Mouse (Mus musculus) adipocyte (in vitro differentiated cells): ENCODE results near the gene Asic1.

Experiments used
- DNase-seq: peaks from one replicate; pipeline ENCODE4 v3.0.0-alpha.2; 2016; ENCODE audit warnings: low spot score

Gene Asic1

DNA sequence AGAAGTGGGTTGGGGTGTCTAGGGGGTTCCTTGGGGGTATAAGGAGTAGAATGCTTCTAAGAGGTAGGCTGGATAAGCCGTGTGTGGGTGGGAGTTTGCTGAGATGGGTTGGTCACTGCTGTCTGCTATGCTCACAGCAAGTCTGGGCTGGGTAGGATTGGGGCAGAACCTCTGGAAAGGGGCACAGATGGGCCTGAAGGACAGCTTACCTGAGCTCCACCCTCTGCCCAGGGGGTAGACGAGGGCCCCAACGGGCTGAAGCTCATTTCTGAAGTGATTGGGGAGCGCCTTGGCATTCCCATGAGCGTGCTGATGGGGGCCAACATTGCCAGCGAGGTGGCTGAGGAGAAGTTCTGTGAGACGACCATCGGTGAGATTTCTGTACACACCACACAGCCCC, 49.7 kb downstream of the Asic1 start:
- DNase-seq = no peak

GRCm38 (mm10) chr15:99721921-99722743, 52.0 kb downstream of the Asic1 start:
- no peak for DNase-seq

- peak; percentile 29 for DNase-seq
Observed at GRCm38 (mm10) chr15:99723120-99723514, 52.9 kb downstream of the Asic1 start.

- peak; percentile 94 for DNase-seq
Observed at GRCm38 (mm10) chr15:99723515-99724291, 53.5 kb downstream of the Asic1 start.

- peak; percentile 89 for DNase-seq
Observed at GRCm38 (mm10) chr15:99724292-99725021, 54.3 kb downstream of the Asic1 start.

DNA sequence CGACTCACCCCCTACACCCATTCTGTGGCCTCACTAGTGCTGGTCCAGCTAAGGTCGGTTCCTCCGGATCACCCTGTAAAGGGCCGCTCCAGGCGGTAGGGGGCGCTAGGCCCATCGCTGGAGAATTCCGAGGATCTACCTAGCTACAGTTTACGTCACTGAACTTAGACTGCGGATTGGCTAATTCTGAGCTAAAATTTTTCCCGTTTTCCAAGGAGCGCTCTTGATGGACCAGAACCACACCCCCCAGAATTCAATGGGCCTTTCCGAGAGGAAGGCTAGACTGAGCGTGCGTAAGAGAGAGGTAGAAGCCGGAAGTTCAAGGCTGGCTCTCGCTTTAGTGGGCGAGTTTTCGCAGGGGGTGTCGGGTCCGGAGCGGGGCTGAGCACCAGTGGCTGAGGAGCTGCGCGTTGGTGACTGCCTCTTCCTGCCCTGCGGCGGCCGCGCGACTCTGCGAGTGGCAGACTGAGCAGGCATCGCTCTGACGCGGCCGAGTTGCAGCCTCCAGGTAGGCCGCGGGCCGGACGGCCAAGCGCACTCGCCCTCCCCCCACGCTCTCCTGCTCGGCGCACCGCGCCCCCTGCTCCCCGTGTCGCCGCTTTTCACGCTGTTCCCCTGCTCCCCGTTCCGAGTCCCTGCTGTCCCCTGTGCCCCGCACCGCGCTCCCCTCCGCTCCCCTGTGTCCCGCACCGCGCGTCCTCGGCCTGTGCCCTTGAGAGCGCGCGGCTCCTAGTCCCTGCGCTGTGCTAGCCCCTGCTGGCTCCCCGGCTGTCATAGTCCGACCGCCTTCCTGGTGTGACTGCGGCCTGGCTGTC, 55.4 kb downstream of the Asic1 start, which contains the start of gene Cox14:
Gene Cox14, plus strand, starts transcription at position 278 of the 815 bp plus-strand sequence.
- DNase-seq = peak; percentile 100

GRCm38 (mm10) chr15:99726549-99726948, 56.4 kb downstream of the Asic1 start:
- peak; percentile 16 for DNase-seq

DNA sequence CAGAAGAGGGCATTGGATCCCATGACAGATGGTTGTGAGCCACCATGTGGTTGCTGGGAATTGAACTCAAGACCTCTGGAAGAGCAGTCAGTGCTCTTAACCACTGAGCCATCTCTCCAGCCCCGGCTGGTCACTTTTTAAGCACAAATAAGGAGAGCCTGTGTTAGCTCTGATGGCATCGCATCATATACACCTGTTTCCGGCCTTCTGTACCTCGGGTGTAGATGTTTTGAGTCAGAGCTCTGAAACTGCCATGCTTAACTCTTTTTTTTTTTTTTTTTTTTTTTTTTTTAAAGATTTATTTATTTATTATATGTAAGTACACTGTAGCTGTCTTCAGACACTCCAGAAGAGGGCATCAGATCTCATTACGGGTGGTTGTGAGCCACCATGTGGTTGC, 56.9 kb downstream of the Asic1 start:
- DNase-seq = peak; percentile 14

GRCm38 (mm10) chr15:99727525-99727924, 57.4 kb downstream of the Asic1 start:
- no peak for DNase-seq

- DNase-seq = peak; percentile 4
Observed at GRCm38 (mm10) chr15:99728211-99728610, 58.0 kb downstream of the Asic1 start.

DNA sequence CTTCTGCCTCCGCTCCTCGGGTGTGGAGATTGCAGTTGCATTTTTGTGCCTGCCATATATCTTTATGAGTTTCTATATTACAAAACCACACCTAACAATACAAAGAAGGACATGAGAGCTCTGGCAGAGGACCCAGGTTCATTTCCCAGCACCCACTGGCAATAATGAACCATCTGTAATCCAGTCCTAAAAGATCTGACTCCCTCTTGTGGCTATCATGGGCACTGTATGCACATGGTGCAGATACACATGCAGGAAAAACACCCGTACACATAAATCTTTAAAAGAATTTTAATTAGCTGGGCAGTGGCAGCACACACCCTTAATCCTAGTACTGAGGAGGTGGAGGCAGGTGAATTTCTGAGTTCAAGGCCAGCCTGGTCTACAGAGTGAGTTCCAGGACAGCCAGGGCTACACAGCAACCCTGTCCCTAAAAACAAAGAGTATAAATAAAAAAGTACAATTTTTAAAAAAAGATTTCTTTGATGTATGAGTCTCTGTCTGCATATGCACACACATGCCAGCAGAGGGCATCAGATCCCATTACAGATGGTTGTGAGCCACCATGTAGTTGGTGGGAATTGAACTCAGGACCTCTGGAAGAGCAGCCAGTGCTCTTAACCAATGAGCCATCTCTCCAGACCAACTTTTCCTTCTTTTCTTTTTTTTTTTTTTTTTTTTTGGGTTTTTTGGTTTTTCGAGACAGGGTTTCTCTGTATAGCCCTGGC, 59.1 kb downstream of the Asic1 start:
- no peak for DNase-seq

- no peak for DNase-seq
Observed at GRCm38 (mm10) chr15:99731167-99731566, 61.0 kb downstream of the Asic1 start.

DNA sequence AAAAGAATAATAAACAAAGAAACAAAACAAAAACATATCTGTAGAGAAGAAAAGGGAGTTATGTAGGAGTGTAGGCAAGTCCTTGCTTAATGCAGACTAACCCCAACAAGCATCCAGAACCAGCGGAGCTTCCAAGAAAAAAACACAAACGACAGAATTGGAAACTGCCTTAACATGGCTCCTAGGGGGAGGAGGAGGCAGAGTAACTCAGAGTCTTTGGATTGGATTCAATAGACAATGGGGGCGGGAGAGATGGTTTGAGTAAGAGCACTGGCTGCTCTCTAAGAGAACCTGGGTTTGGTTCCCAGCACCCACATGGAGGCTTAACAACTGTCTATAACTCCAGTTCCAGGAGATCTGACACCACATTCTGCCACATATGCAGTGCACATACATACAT, 61.5 kb downstream of the Asic1 start:
- DNase-seq = no peak

DNA sequence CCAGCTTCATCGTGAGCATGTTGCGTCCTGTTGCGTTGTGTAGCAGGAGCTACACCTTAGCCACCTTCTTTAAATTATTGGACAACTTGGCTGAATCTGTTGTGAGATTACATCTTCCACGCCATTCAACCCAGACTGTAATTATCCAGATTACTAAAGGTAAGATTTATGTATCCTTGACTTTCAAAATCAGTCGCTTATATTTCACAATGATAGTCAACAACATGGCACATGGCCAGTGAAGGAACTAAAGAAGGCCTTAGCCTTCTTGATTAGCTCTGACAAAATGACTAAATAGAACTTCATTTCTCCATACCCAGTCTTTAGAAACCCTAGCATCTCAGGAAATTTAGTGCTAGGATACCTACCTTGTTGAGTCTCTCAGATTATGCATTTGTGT, 63.0 kb downstream of the Asic1 start:
- peak; percentile 69 for DNase-seq

DNA sequence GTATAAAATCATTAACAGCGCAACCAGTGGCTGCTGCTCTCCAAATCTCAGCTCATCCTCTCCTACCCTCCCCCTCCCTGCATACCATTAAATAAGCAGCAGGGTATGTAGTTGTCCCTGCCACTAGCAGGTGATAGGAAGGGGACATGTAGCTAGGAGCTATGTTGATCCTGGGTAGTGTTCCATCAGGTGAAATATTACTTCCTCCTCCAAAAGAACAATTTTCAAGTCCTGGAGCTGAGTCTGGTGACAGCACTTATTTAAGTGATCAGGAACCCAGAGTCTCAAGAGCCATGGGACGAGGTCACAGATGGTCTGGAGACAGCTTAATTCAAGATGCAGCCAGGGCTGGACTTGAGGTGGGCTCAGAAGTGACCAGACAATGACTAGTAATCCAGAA, 65.5 kb downstream of the Asic1 start:
- DNase-seq = no peak

GRCm38 (mm10) chr15:99736675-99737074, 66.5 kb downstream of the Asic1 start:
- no peak for DNase-seq

DNA sequence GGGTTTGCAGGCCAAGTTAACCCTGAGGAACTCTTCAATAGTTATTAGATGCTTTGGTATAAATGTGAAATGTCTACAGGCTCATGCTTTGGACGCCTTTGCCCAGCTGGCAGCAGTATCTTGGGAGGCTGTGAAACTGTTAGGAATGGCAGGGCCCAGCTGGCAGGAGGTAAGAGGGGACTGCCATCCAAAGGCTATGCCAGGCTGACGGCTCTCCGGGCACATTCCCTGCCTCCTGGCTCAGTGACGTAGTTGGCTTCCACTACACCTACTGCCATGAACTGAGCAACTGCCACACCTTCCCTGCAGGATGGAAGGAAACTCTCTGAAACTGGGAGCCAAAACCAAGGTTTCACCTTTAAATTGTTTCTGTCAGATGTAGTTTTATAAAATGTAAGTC, 70.1 kb downstream of the Asic1 start:
- DNase-seq = no peak
